Mouse (Mus musculus): Measurements from ENCODE around the gene Uvrag. TPM values are rescaled to one million over a fixed set of nuclear protein-coding genes. Genes with fewer than 3 reads are reported as not detected.

The Uvrag gene
- polyA plus RNA-seq (2015; fragmentation: Nextera tagmentation; extraction: Ambion mirVana): 15.6 and 16.7 TPM in 2 replicates

GRCm38 (mm10) chr7:99140984-99141918, at the start of gene Uvrag:
TSS of gene Uvrag (minus strand) at chr7:99141141.
- under 1% methylated on average over 51 of the region's 51 CpGs for WGBS

GRCm38 (mm10) chr7:99189885-99190284, 48.9 kb upstream of the Uvrag start:
- Histone ChIP-seq H3K9me3 (no peaks in the 10 kb centered on the region), H3K4me2 (no peak overlapping the region), H3K4me3 (no peak overlapping the region), H3K9ac (no peak overlapping the region), H3K4me1 (no peaks in the 10 kb centered on the region), H3K36me3 (no peaks in the 10 kb centered on the region), H3K27me3 (no peaks in the 10 kb centered on the region), H3K27ac (no peak overlapping the region)
- no peak for ATAC-seq (ENCODE audit: insufficient number of reproducible peaks, low FRiP score, low TSS enrichment, low read depth)
- 82% methylated on average over 5 of the region's 5 CpGs for WGBS

More at GRCm38 (mm10) chr7:99140984-99141918, at the start of gene Uvrag:
- peak within 1 kb of the TSS; percentile 99 for H3K4me3 ChIP-seq
- H3K27me3 ChIP-seq: no peaks in the 10 kb centered on the region
- H3K4me2 ChIP-seq: peak within 1 kb of the TSS; percentile 81
- no peaks in the 10 kb centered on the region for H3K9me3 ChIP-seq
- peak; percentile 98 for ATAC-seq (ENCODE audit: insufficient number of reproducible peaks, low FRiP score, low TSS enrichment, low read depth)
- peak within 1 kb of the TSS; percentile 87 for H3K9ac ChIP-seq
- no peaks in the 10 kb centered on the region for H3K36me3 ChIP-seq
- H3K4me1 ChIP-seq: peaks cover 22% of the 10 kb centered on the region
- H3K27ac ChIP-seq: peak within 1 kb of the TSS; percentile 89

GRCm38 (mm10) chr7:99188630-99189029, 47.7 kb upstream of the Uvrag start:
- no peak for ATAC-seq (ENCODE audit: insufficient number of reproducible peaks, low FRiP score, low TSS enrichment, low read depth)
- Histone ChIP-seq H3K36me3 (no peaks in the 10 kb centered on the region), H3K9me3 (no peaks in the 10 kb centered on the region), H3K9ac (no peak overlapping the region), H3K4me2 (no peak overlapping the region), H3K27ac (no peak overlapping the region), H3K4me3 (no peak overlapping the region), H3K4me1 (no peaks in the 10 kb centered on the region), H3K27me3 (peaks cover 3% of the 10 kb centered on the region; the same call in 1 of the 2 replicates)
- 71% methylated on average over 6 of the region's 6 CpGs for WGBS

DNA sequence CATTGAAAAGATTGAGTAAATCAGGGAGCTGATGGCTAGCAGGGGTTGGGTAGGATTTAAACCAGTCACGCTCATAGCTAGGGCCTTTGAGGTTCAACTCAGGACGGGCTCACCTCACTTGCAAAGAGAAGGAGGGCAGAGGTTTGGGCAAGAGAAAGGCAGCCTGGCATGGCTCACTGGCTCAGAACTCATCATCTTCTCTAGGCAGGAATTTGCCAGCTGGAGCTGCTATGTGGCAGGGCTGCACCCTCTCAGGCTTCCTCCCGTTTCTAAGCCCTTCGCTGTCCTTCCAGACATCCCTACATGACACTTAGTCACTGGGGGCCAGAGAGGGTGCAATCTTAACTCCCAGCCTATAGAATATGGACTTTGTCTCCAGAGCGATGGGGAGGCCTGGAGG, 46.5 kb upstream of the Uvrag start:
- H3K27me3 ChIP-seq: peaks cover 3% of the 10 kb centered on the region; the same call in 1 of the 2 replicates
- H3K27ac ChIP-seq: no peak overlapping the region
- no peak overlapping the region for H3K9ac ChIP-seq
- no peak overlapping the region for H3K4me2 ChIP-seq
- WGBS: 80% methylated on average over 5 of the region's 5 CpGs
- peaks cover 3% of the 10 kb centered on the region; the same call in 1 of the 2 replicates for H3K4me1 ChIP-seq
- H3K9me3 ChIP-seq: no peaks in the 10 kb centered on the region
- no peaks in the 10 kb centered on the region for H3K36me3 ChIP-seq
- no peak overlapping the region for H3K4me3 ChIP-seq
- ATAC-seq (ENCODE audit: insufficient number of reproducible peaks, low FRiP score, low TSS enrichment, low read depth): no peak

DNA sequence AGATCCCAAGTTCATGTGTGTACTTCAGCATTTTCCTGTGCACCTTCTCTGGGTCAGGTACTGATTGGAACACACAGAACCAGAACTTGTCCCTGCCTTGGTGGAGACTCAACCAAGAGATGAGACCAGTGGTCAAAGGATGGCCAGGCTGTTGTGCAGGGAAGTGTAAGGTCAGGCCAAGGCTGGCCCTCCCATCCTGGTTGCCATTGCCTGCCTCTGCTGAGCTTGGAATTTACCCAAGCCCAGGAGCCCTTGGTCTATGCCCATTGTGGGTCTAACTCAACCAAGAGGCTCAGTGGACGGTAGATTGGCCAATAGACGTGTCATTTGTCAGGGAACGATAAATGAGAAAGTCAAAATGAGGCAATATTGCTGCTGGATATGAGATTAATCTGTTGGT, 44.5 kb upstream of the Uvrag start:
- H3K9ac ChIP-seq: no peak overlapping the region
- no peak overlapping the region for H3K27ac ChIP-seq
- no peak overlapping the region for H3K4me3 ChIP-seq
- no peaks in the 10 kb centered on the region for H3K36me3 ChIP-seq
- ATAC-seq (ENCODE audit: insufficient number of reproducible peaks, low FRiP score, low TSS enrichment, low read depth): no peak
- no peaks in the 10 kb centered on the region for H3K9me3 ChIP-seq
- peaks cover 17% of the 10 kb centered on the region for H3K4me1 ChIP-seq
- H3K27me3 ChIP-seq: peaks cover 9% of the 10 kb centered on the region; the same call in 1 of the 2 replicates
- H3K4me2 ChIP-seq: no peak overlapping the region
- WGBS: 85% methylated on average over 3 of the region's 3 CpGs

DNA sequence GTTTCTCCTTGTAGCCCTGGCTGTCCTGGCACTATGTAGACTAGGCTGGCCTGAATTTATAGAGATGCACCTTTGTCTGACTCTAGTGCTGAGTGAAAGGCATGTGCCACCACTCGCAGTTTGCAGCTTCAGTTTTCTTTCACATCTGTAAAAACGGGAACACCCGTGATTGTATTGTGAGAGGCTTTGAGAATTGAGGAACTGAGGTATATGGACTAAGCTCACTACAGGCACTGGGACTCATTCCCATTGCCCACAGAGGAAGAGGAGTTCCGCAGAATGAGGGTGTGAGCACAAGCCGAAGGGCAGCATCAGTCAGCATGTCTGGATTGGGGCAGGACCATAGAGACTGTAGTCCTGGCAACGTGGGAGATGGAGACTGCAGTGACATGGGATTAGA, 42.8 kb upstream of the Uvrag start:
- Histone ChIP-seq H3K36me3 (no peaks in the 10 kb centered on the region), H3K9me3 (no peaks in the 10 kb centered on the region), H3K4me2 (peak overlapping the region; percentile 97; the same call in 1 of the 2 replicates), H3K4me3 (no peak overlapping the region), H3K4me1 (peaks cover 17% of the 10 kb centered on the region), H3K27ac (no peak overlapping the region), H3K9ac (no peak overlapping the region), H3K27me3 (peaks cover 9% of the 10 kb centered on the region; the same call in 1 of the 2 replicates)
- ATAC-seq (ENCODE audit: insufficient number of reproducible peaks, low FRiP score, low TSS enrichment, low read depth): no peak
- WGBS: 71% methylated on average over 6 of the region's 6 CpGs

GRCm38 (mm10) chr7:99182432-99183172, 41.7 kb upstream of the Uvrag start, which contains the start of gene Dgat2:
TSS of gene Dgat2 (minus strand) at chr7:99182719.
- under 1% methylated on average over 63 of the region's 63 CpGs for WGBS

DNA sequence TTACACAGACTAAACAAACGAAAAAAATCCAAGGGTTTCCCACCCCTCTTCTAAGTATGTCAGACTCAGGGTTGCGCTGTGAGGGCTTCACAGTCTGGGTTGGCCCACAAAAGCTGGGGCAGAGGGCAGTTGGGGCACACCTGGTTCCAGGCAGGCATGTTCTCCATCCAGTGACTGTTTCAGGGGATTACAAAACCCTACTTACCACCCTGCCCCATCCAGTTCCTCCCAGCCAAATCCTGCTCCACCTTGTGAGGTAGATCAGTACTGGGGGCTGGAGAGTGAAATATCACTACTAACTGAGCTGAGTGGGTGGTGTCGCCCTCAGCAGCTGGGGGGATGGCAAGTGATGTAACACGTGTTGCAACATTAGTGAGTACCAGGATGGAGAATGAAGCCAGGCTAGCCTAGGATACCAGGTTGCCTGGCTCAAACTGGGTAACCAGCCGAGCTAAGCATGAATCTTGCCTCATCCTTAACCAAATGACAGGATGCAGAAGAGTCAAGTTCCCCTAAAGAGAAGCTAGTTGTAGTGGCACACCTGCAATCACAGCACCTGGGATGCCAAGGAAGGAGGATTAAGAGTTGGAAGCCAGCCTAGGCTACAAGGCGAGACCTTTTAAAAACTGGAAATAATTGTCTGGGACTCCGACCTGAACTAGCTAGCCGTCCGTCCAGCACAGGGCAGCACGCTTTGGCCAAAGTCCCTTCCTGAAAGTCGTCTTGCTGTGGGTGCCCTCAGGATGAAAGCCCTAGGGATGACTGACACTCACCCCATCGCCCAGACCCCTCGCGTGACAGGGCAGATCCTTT, 40.9 kb upstream of the Uvrag start:
- no peak for ATAC-seq (ENCODE audit: insufficient number of reproducible peaks, low FRiP score, low TSS enrichment, low read depth)
- peak overlapping the region; percentile 80 for H3K4me3 ChIP-seq

More at GRCm38 (mm10) chr7:99182432-99183172, 41.7 kb upstream of the Uvrag start, which contains the start of gene Dgat2:
- peak within 1 kb of the TSS; percentile 80 for H3K4me3 ChIP-seq
- H3K9me3 ChIP-seq: no peaks in the 10 kb centered on the region
- H3K27ac ChIP-seq: peak within 1 kb of the TSS; percentile 77
- ATAC-seq (ENCODE audit: insufficient number of reproducible peaks, low FRiP score, low TSS enrichment, low read depth): peak; percentile 92
- H3K4me1 ChIP-seq: peaks cover 17% of the 10 kb centered on the region
- peak within 1 kb of the TSS; percentile 82 for H3K9ac ChIP-seq
- H3K36me3 ChIP-seq: no peaks in the 10 kb centered on the region
- peak within 1 kb of the TSS; percentile 97 for H3K4me2 ChIP-seq
- peaks cover 9% of the 10 kb centered on the region; the same call in 1 of the 2 replicates for H3K27me3 ChIP-seq

DNA sequence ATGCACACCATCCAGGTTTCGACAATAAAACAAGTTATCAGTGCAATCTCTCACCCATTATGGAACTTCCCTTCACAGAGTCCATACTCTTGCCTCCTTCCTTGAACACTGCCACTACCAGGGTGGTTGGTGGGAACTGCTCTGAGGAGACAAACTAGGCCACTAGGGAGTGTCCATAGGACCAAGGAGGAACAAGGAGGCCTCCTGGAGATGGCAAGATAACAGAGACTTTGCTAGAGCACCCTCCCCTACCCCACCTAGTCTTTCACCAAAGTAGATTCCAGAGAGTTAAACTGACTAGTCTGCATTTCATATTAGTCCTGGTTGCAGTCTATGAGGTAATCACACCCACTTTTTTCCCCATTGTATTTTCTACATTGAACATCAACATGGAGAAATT, 39.2 kb upstream of the Uvrag start:
- Histone ChIP-seq H3K4me1 (peaks cover 17% of the 10 kb centered on the region), H3K27me3 (peaks cover 9% of the 10 kb centered on the region; the same call in 1 of the 2 replicates), H3K27ac (no peak overlapping the region), H3K36me3 (no peaks in the 10 kb centered on the region), H3K9me3 (no peaks in the 10 kb centered on the region), H3K4me2 (no peak overlapping the region), H3K9ac (no peak overlapping the region), H3K4me3 (no peak overlapping the region)
- ATAC-seq (ENCODE audit: insufficient number of reproducible peaks, low FRiP score, low TSS enrichment, low read depth): no peak
- WGBS: 75% methylated on average over 1 of the region's 1 CpGs

More for the DNA sequence above, 40.9 kb upstream of the Uvrag start:
- H3K27me3 ChIP-seq: peaks cover 9% of the 10 kb centered on the region; the same call in 1 of the 2 replicates
- peaks cover 17% of the 10 kb centered on the region for H3K4me1 ChIP-seq
- 21% methylated on average over 14 of the region's 14 CpGs for WGBS
- H3K9ac ChIP-seq: peak overlapping the region; percentile 82
- peak overlapping the region; percentile 97 for H3K4me2 ChIP-seq
- H3K27ac ChIP-seq: peak overlapping the region; percentile 77
- H3K9me3 ChIP-seq: no peaks in the 10 kb centered on the region
- no peaks in the 10 kb centered on the region for H3K36me3 ChIP-seq

GRCm38 (mm10) chr7:99179271-99179670, 38.3 kb upstream of the Uvrag start:
- Histone ChIP-seq H3K4me3 (no peak overlapping the region), H3K36me3 (no peaks in the 10 kb centered on the region), H3K4me2 (no peak overlapping the region), H3K27me3 (peaks cover 9% of the 10 kb centered on the region; the same call in 1 of the 2 replicates), H3K27ac (no peak overlapping the region), H3K4me1 (peaks cover 17% of the 10 kb centered on the region), H3K9me3 (no peaks in the 10 kb centered on the region), H3K9ac (no peak overlapping the region)
- ATAC-seq (ENCODE audit: insufficient number of reproducible peaks, low FRiP score, low TSS enrichment, low read depth): no peak
- 87% methylated on average over 9 of the region's 9 CpGs for WGBS

DNA sequence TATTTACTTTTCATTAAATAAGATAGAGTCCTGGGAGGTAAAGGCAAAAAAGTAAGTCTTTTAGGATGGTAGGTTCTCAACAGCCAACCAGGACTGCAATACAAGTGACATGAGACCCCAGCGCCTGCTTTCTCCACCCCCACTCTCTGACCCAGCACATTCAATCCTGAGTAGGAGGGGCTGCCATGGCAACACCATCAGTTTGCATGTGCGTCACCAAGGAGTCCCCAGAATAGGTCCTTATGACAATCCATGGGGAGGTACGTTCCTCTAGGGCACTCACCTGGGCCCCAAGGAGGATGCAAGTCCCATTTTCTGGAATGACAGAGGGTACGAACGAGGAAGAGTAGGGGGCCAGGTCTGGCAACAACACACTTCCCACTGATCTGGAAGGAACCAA, 36.4 kb upstream of the Uvrag start:
- 0 out of 2 replicates have a peak, but pooled peaks cover 6% of the 10 kb centered on the region for H3K27me3 ChIP-seq
- ATAC-seq (ENCODE audit: insufficient number of reproducible peaks, low FRiP score, low TSS enrichment, low read depth): no peak
- H3K9ac ChIP-seq: no peak overlapping the region
- H3K9me3 ChIP-seq: no peaks in the 10 kb centered on the region
- no peak overlapping the region for H3K4me3 ChIP-seq
- H3K36me3 ChIP-seq: no peaks in the 10 kb centered on the region
- no peak overlapping the region for H3K27ac ChIP-seq
- no peak overlapping the region for H3K4me2 ChIP-seq
- peaks cover 23% of the 10 kb centered on the region for H3K4me1 ChIP-seq
- WGBS: 89% methylated on average over 5 of the region's 5 CpGs

Data from limb, embryonic 15.5 days (tissue).